Mouse (Mus musculus) kidney, postnatal 14 days (tissue): ENCODE data around the gene Xpnpep3.

ENCODE experiments used
- DNase-seq: peaks from one replicate; pipeline ENCODE4 v3.0.0; 2022; ENCODE audit warnings: mixed read lengths

The Xpnpep3 gene

DNA sequence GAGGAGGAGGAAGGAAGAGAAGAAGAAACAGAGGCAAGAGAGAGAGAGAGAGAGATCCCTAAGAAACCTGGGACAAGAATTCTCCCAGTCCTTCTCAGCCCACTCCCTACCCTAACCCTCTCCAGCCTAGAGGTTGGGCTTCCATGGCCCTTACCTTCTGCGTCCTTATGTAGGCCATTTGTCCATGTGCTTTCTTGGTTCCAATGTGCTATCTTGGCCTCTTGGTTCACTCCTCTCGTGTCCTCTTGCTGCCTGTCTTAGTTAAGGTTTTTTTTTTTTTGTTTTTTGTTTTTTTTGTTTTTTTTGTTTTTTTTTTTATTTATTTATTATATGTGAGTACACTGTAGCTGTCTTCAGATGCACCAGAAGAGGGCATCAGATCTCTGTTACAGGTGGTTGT, 83.0 kb downstream of the Xpnpep3 start:
- no peak for DNase-seq

DNA sequence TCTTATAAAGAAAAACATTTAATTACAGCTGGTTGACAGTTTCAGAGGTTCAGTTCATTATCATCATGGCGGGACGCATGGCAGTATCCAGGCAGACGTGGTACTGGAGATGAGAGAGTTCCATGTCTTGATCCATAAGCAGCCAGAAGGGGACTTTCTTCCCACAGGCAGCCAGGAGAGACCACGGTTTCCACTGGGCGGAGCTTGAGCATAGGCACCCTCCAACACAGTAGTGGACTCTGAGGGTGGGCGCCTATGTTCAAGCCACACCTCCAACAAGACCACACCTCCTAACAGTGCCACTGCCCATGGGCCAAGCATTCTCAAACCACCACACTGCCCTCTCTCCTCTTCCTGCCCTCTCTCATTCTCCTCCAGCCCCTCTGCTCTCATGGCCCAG, 83.8 kb downstream of the Xpnpep3 start:
- DNase-seq: no peak

DNA sequence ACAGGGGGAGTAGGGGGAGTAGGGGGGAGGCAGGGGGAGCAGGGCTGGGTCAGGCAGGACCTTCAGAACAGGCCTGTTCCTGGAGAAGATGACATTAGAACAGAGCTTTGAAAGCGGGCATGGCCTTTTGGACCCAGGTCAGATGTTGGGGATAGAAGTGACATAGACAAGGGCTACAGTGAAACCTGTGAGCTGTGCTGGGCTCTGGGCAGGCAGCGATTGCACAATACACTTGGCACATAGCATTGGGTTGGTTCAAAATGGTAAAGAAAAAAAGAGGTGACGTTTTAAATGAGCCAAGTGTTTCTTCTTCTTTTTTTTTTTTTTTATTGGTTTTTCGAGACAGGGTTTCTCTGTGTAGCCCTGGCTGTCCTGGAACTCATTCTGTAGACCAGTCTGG, 85.5 kb downstream of the Xpnpep3 start:
- no peak for DNase-seq

DNA sequence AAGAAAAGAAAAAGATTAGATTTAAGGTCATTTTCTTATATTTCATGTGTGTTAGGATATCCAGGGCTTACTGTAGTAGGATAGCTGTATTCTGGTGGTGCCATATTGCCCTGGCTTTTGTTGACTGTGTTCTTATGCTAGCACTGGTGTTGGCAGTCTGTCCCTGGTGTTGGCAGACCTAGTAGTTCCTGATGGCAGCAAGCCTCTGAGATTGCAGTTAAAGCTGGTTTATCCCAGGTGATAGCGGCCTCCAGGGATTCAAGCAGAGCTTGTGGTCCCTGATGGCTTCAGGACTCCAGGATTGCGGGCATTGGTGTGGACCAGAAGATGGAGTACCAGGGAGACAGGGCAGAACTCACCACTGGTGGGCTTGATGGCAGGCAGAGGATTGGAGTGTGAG, 103.5 kb downstream of the Xpnpep3 start:
- DNase-seq: no peak

DNA sequence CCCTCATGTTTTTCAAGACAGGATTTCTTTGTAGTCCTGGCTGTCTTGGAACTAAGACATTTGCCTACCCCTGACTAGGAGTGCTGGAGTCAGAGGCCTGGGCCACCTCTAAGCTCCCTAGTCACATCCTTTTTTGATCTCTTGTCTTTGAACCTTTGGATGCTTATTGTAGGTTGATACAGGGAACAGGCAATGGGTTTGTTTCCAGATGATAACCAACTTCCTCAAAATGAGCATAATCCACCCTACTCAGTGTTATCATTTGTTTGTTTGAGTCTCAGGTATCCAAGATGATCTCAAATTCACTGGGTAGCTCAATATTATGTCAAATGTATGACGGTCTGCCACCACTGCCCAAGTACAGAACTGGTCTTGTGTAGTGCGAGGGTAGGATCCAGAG, 104.1 kb downstream of the Xpnpep3 start:
- DNase-seq: no peak
